Mouse (Mus musculus): ENCODE measurements at regions not wholly inside any gene's neighbourhood (a gene's known extent, or its start where the extent isn't known, plus 50 kb on each side); places are given as distances from the start of the nearest gene placed in this dataset.

- Histone ChIP-seq H3K27ac (ENCODE audit: control insufficient read depth, low read depth, low read length) (no peak overlapping the region), H3K9ac (ENCODE audit: control insufficient read depth, low read depth, low read length, poor library complexity, severe bottlenecking) (no peak overlapping the region), H3K27me3 (ENCODE audit: control insufficient read depth in 1 of 2, insufficient read depth in 2 of 2, low read length in 2 of 2) (no peaks in the 10 kb centered on the region), H3K36me3 (ENCODE audit: control insufficient read depth in 1 of 2, insufficient read depth in 2 of 2, low read length in 2 of 2) (no peaks in the 10 kb centered on the region), H3K4me1 (ENCODE audit: control insufficient read depth in 1 of 2, insufficient read depth in 2 of 2, low read length in 2 of 2) (no peaks in the 10 kb centered on the region), H3K9me3 (replicated peaks; ENCODE audit: insufficient read depth, low read length) (no peaks in the 10 kb centered on the region), H3K79me2 (ENCODE audit: control insufficient read depth, insufficient read depth, low read length, poor library complexity) (no peaks in the 10 kb centered on the region), H3K4me3 (ENCODE audit: control insufficient read depth in 1 of 2, insufficient read depth in 1 of 2, low read depth in 2 of 2, low read length in 2 of 2) (no peak overlapping the region)
- no peak for DNase-seq (ENCODE audit: low read depth, low spot score)
- no peak for TF ChIP-seq POLR2A (IDR thresholded peaks at IDR 0.05; ENCODE audit: control insufficient read depth in 1 of 2, insufficient read depth in 1 of 2, low read depth in 1 of 2, low read length in 2 of 2, poor library complexity in 1 of 2)
- TF ChIP-seq ETS1 (IDR thresholded peaks at IDR 0.05; ENCODE audit: low read depth, low read length), result no peak
- TF ChIP-seq MAX (IDR thresholded peaks at IDR 0.05; ENCODE audit: low read length), result no peak
- TF ChIP-seq GATA1 (IDR thresholded peaks at IDR 0.05; ENCODE audit: low read depth, low read length), result no peak
- TF ChIP-seq ZKSCAN1 (IDR thresholded peaks at IDR 0.05; ENCODE audit: low read depth, low read length), result no peak
- TF ChIP-seq MXI1 (IDR thresholded peaks at IDR 0.05; ENCODE audit: low read depth, low read length), result no peak
- TF ChIP-seq GABPA (IDR thresholded peaks at IDR 0.05; ENCODE audit: low read depth, low read length), result no peak
- TF ChIP-seq MYB (IDR thresholded peaks at IDR 0.05; ENCODE audit: low read depth, low read length), result no peak
- TF ChIP-seq ZMIZ1 (IDR thresholded peaks at IDR 0.05; ENCODE audit: low read depth, low read length), result no peak
- TF ChIP-seq USF2 (IDR thresholded peaks at IDR 0.05; ENCODE audit: borderline replicate concordance in 1 of 2, insufficient read depth in 1 of 2, low read depth in 1 of 2, low read length in 2 of 2), result no peak
- TF ChIP-seq JUND (IDR thresholded peaks at IDR 0.05; ENCODE audit: low read depth, low read length), result no peak
- TF ChIP-seq KAT2A (conservative IDR thresholded peaks at IDR 0.05; ENCODE audit: low read depth, low read length), result no peak
- no peak for TF ChIP-seq SMC3 (IDR thresholded peaks at IDR 0.05; ENCODE audit: low read depth, low read length)
- TF ChIP-seq POLR2AphosphoS2 (IDR thresholded peaks at IDR 0.05; ENCODE audit: low read length), result no peak
These were observed 228.3 kb downstream of the Gsdmc2 start for GRCm38 (mm10) chr15:63616506-63617208.

- H3K9me3 ChIP-seq (replicated peaks; ENCODE audit: insufficient read depth, low read length), result no peaks in the 10 kb centered on the region
- no peaks in the 10 kb centered on the region for H3K4me1 ChIP-seq (ENCODE audit: control insufficient read depth in 1 of 2, insufficient read depth in 2 of 2, low read length in 2 of 2)
- H3K36me3 ChIP-seq (ENCODE audit: control insufficient read depth in 1 of 2, insufficient read depth in 2 of 2, low read length in 2 of 2), result peaks cover 0 to 3% of the 10 kb centered on the region in 2 experiments; a peak in 2 of 4 replicates
- no peak overlapping the region for H3K4me3 ChIP-seq (ENCODE audit: control insufficient read depth in 1 of 2, insufficient read depth in 1 of 2, low read depth in 2 of 2, low read length in 2 of 2)
- no peak overlapping the region for H3K9ac ChIP-seq (ENCODE audit: control insufficient read depth, low read depth, low read length, poor library complexity, severe bottlenecking)
- TF ChIP-seq ZNF384 (IDR thresholded peaks at IDR 0.05; ENCODE audit: low read depth, low read length) (no peak), KAT2A (conservative IDR thresholded peaks at IDR 0.05; ENCODE audit: low read depth, low read length) (no peak), SMC3 (IDR thresholded peaks at IDR 0.05; ENCODE audit: low read depth, low read length) (no peak), NRF1 (IDR thresholded peaks at IDR 0.05; ENCODE audit: insufficient read depth, low read depth, low read length, poor library complexity, severe bottlenecking) (no peak), MAZ (IDR thresholded peaks at IDR 0.05; ENCODE audit: low read depth, low read length) (no peak), MAX (IDR thresholded peaks at IDR 0.05; ENCODE audit: low read length) (no peak), CHD1 (IDR thresholded peaks at IDR 0.05; ENCODE audit: low read depth, low read length) (no peak), ELF1 (IDR thresholded peaks at IDR 0.05; ENCODE audit: low read depth, low read length) (no peak), TBP (IDR thresholded peaks at IDR 0.05; ENCODE audit: low read depth, low read length) (no peak), SIN3A (IDR thresholded peaks at IDR 0.05; ENCODE audit: low read length) (no peak), JUND (IDR thresholded peaks at IDR 0.05; ENCODE audit: low read depth, low read length) (no peak), ZC3H11A (IDR thresholded peaks at IDR 0.05; ENCODE audit: low read depth, low read length) (no peak), HCFC1 (IDR thresholded peaks at IDR 0.05; ENCODE audit: low read depth, low read length) (no peak), USF2 (IDR thresholded peaks at IDR 0.05; ENCODE audit: borderline replicate concordance in 1 of 2, insufficient read depth in 1 of 2, low read depth in 1 of 2, low read length in 2 of 2) (no peak), TCF12 (IDR thresholded peaks at IDR 0.05; ENCODE audit: low read depth, low read length) (no peak), POLR2A (IDR thresholded peaks at IDR 0.05; ENCODE audit: control insufficient read depth in 1 of 2, insufficient read depth in 1 of 2, low read depth in 1 of 2, low read length in 2 of 2, poor library complexity in 1 of 2) (no peak), UBTF (IDR thresholded peaks at IDR 0.05; ENCODE audit: borderline replicate concordance, insufficient read depth, low read depth, low read length) (no peak), POLR2AphosphoS2 (IDR thresholded peaks at IDR 0.05; ENCODE audit: low read length) (no peak), USF1 (IDR thresholded peaks at IDR 0.05; ENCODE audit: low read depth, low read length) (no peak)
- no peak for DNase-seq (ENCODE audit: low read depth, low spot score)
- H3K27me3 ChIP-seq (ENCODE audit: control insufficient read depth in 1 of 2, insufficient read depth in 2 of 2, low read length in 2 of 2), result no peaks in the 10 kb centered on the region
- H3K27ac ChIP-seq (ENCODE audit: control insufficient read depth, low read depth, low read length), result no peak overlapping the region
- no peaks in the 10 kb centered on the region for H3K79me2 ChIP-seq (ENCODE audit: control insufficient read depth, insufficient read depth, low read length, poor library complexity)
These were observed 230.8 kb downstream of the Gsdmc2 start for GRCm38 (mm10) chr15:63614191-63614590.
